Mouse (Mus musculus) lung, adult 2 months (tissue): ENCODE measurements at regions not wholly inside any gene's neighbourhood (a gene's known extent, or its start where the extent isn't known, plus 50 kb on each side); places are given as distances from the start of the nearest gene placed in this dataset.

Experiments used
- CTCF ChIP-seq: fragments of 200-500 bp; IDR thresholded peaks from 2 replicates; pipeline ENCODE4 v1.5.1; 2011; ENCODE audit warnings: mild to moderate bottlenecking, low read length, control low read depth; ENCODE audit not compliant: insufficient read depth
- POLR2A ChIP-seq: fragments of 200-500 bp; IDR thresholded peaks from 2 replicates; pipeline ENCODE4 v1.6.1; 2011; ENCODE audit warnings: low read depth, mild to moderate bottlenecking, control low read depth, low read length, borderline replicate concordance; ENCODE audit errors: extremely low read depth

- TF ChIP-seq CTCF (no peak), POLR2A (no peak)
Observed at GRCm38 (mm10) chr13:31206381-31206780, 232.4 kb downstream of the Gm5447 start.
